Mouse (Mus musculus): ENCODE measurements at regions not wholly inside any gene's neighbourhood (a gene's known extent, or its start where the extent isn't known, plus 50 kb on each side); places are given as distances from the start of the nearest gene placed in this dataset.
A peak's percentile ranks its signal among the peaks of the same experiment; 100 is the strongest.

- H3K27me3 ChIP-seq (ENCODE audit: control insufficient read depth, insufficient read depth, low read length, poor library complexity, severe bottlenecking): no peaks in the 10 kb centered on the region
- DNase-seq (ENCODE audit: low read depth, low spot score): peak; percentile 89
Observed at GRCm38 (mm10) chr5:64662476-64662875, 140.7 kb upstream of the Klf3 start.

GRCm38 (mm10) chr5:64663766-64664165, 139.4 kb upstream of the Klf3 start:
- H3K36me3 ChIP-seq (ENCODE audit: control insufficient read depth, insufficient read depth, low read length, poor library complexity, severe bottlenecking): no peaks in the 10 kb centered on the region
- no peak for DNase-seq (ENCODE audit: low read depth, low spot score)
- H3K27me3 ChIP-seq (ENCODE audit: control insufficient read depth, insufficient read depth, low read length, poor library complexity, severe bottlenecking): no peaks in the 10 kb centered on the region

More at GRCm38 (mm10) chr5:64662476-64662875, 140.7 kb upstream of the Klf3 start:
- H3K36me3 ChIP-seq (ENCODE audit: control insufficient read depth, insufficient read depth, low read length, poor library complexity, severe bottlenecking): no peaks in the 10 kb centered on the region

GRCm38 (mm10) chr5:64665064-64665463, 138.1 kb upstream of the Klf3 start:
- no peaks in the 10 kb centered on the region for H3K27me3 ChIP-seq (ENCODE audit: control insufficient read depth, insufficient read depth, low read length, poor library complexity, severe bottlenecking)
- no peak for DNase-seq (ENCODE audit: low read depth, low spot score)
- no peaks in the 10 kb centered on the region for H3K36me3 ChIP-seq (ENCODE audit: control insufficient read depth, insufficient read depth, low read length, poor library complexity, severe bottlenecking)

- DNase-seq (ENCODE audit: low read depth, low spot score): no peak
- Histone ChIP-seq H3K27me3 (ENCODE audit: control insufficient read depth, insufficient read depth, low read length, poor library complexity, severe bottlenecking) (no peaks in the 10 kb centered on the region), H3K36me3 (ENCODE audit: control insufficient read depth, insufficient read depth, low read length, poor library complexity, severe bottlenecking) (no peaks in the 10 kb centered on the region)
Observed at GRCm38 (mm10) chr5:64666256-64666655, 136.9 kb upstream of the Klf3 start.

- H3K27me3 ChIP-seq (ENCODE audit: control insufficient read depth, insufficient read depth, low read length, poor library complexity, severe bottlenecking): no peaks in the 10 kb centered on the region
- DNase-seq (ENCODE audit: low read depth, low spot score): no peak
Observed at GRCm38 (mm10) chr5:64667053-64667452, 136.1 kb upstream of the Klf3 start.

GRCm38 (mm10) chr5:64673861-64674260, 129.3 kb upstream of the Klf3 start:
- DNase-seq (ENCODE audit: low read depth, low spot score): no peak
- H3K27me3 ChIP-seq (ENCODE audit: control insufficient read depth, insufficient read depth, low read length, poor library complexity, severe bottlenecking): no peaks in the 10 kb centered on the region
- H3K36me3 ChIP-seq (ENCODE audit: control insufficient read depth, insufficient read depth, low read length, poor library complexity, severe bottlenecking): no peaks in the 10 kb centered on the region

More at GRCm38 (mm10) chr5:64667053-64667452, 136.1 kb upstream of the Klf3 start:
- H3K36me3 ChIP-seq (ENCODE audit: control insufficient read depth, insufficient read depth, low read length, poor library complexity, severe bottlenecking): no peaks in the 10 kb centered on the region

- Histone ChIP-seq H3K36me3 (ENCODE audit: control insufficient read depth, insufficient read depth, low read length, poor library complexity, severe bottlenecking) (no peaks in the 10 kb centered on the region), H3K27me3 (ENCODE audit: control insufficient read depth, insufficient read depth, low read length, poor library complexity, severe bottlenecking) (no peaks in the 10 kb centered on the region)
- peak; percentile 18 for DNase-seq (ENCODE audit: low read depth, low spot score)
Observed at GRCm38 (mm10) chr5:64676214-64676945, 126.8 kb upstream of the Klf3 start.

- Histone ChIP-seq H3K27me3 (ENCODE audit: control insufficient read depth, insufficient read depth, low read length, poor library complexity, severe bottlenecking) (no peaks in the 10 kb centered on the region), H3K36me3 (ENCODE audit: control insufficient read depth, insufficient read depth, low read length, poor library complexity, severe bottlenecking) (no peaks in the 10 kb centered on the region)
- no peak for DNase-seq (ENCODE audit: low read depth, low spot score)
Observed at GRCm38 (mm10) chr5:64676946-64677588, 126.1 kb upstream of the Klf3 start.

GRCm38 (mm10) chr5:64678706-64679105, 124.5 kb upstream of the Klf3 start:
- peak; percentile 50 for DNase-seq (ENCODE audit: low read depth, low spot score)

GRCm38 (mm10) chr5:64679996-64680625, 123.1 kb upstream of the Klf3 start:
- Histone ChIP-seq H3K27me3 (ENCODE audit: control insufficient read depth, insufficient read depth, low read length, poor library complexity, severe bottlenecking) (no peaks in the 10 kb centered on the region), H3K36me3 (ENCODE audit: control insufficient read depth, insufficient read depth, low read length, poor library complexity, severe bottlenecking) (no peaks in the 10 kb centered on the region)
- DNase-seq (ENCODE audit: low read depth, low spot score): no peak

More at GRCm38 (mm10) chr5:64678706-64679105, 124.5 kb upstream of the Klf3 start:
- H3K27me3 ChIP-seq (ENCODE audit: control insufficient read depth, insufficient read depth, low read length, poor library complexity, severe bottlenecking): no peaks in the 10 kb centered on the region
- no peaks in the 10 kb centered on the region for H3K36me3 ChIP-seq (ENCODE audit: control insufficient read depth, insufficient read depth, low read length, poor library complexity, severe bottlenecking)

- no peaks in the 10 kb centered on the region for H3K36me3 ChIP-seq (ENCODE audit: control insufficient read depth, insufficient read depth, low read length, poor library complexity, severe bottlenecking)
- no peak for DNase-seq (ENCODE audit: low read depth, low spot score)
- no peaks in the 10 kb centered on the region for H3K27me3 ChIP-seq (ENCODE audit: control insufficient read depth, insufficient read depth, low read length, poor library complexity, severe bottlenecking)
Observed at GRCm38 (mm10) chr5:64681161-64681560, 122.0 kb upstream of the Klf3 start.

- Histone ChIP-seq H3K27me3 (ENCODE audit: control insufficient read depth, insufficient read depth, low read length, poor library complexity, severe bottlenecking) (no peaks in the 10 kb centered on the region), H3K36me3 (ENCODE audit: control insufficient read depth, insufficient read depth, low read length, poor library complexity, severe bottlenecking) (no peaks in the 10 kb centered on the region)
- DNase-seq (ENCODE audit: low read depth, low spot score): no peak
Observed at GRCm38 (mm10) chr5:64682326-64682845, 120.8 kb upstream of the Klf3 start.

GRCm38 (mm10) chr5:64683419-64683818, 119.8 kb upstream of the Klf3 start:
- Histone ChIP-seq H3K27me3 (ENCODE audit: control insufficient read depth, insufficient read depth, low read length, poor library complexity, severe bottlenecking) (no peaks in the 10 kb centered on the region), H3K36me3 (ENCODE audit: control insufficient read depth, insufficient read depth, low read length, poor library complexity, severe bottlenecking) (no peaks in the 10 kb centered on the region)
- DNase-seq (ENCODE audit: low read depth, low spot score): no peak

GRCm38 (mm10) chr5:64684275-64684674, 118.9 kb upstream of the Klf3 start:
- Histone ChIP-seq H3K27me3 (ENCODE audit: control insufficient read depth, insufficient read depth, low read length, poor library complexity, severe bottlenecking) (no peaks in the 10 kb centered on the region), H3K36me3 (ENCODE audit: control insufficient read depth, insufficient read depth, low read length, poor library complexity, severe bottlenecking) (no peaks in the 10 kb centered on the region)
- no peak for DNase-seq (ENCODE audit: low read depth, low spot score)

- H3K27me3 ChIP-seq (ENCODE audit: control insufficient read depth, insufficient read depth, low read length, poor library complexity, severe bottlenecking): no peaks in the 10 kb centered on the region; the same call in 1 of the 2 replicates
- no peak for DNase-seq (ENCODE audit: low read depth, low spot score)
- H3K36me3 ChIP-seq (ENCODE audit: control insufficient read depth, insufficient read depth, low read length, poor library complexity, severe bottlenecking): no peaks in the 10 kb centered on the region
Observed at GRCm38 (mm10) chr5:64690148-64690547, 113.0 kb upstream of the Klf3 start.
